Mouse (Mus musculus) heart, postnatal 0 days (tissue): ENCODE data around the gene Krt6b.

ENCODE experiments used
- CTCF ChIP-seq: IDR thresholded peaks from 2 replicates; pipeline ENCODE4 v1.5.1; 2016; ENCODE audit warnings: antibody characterized with exemption, control low read depth, low read depth
- EP300 ChIP-seq: IDR thresholded peaks from 2 replicates; pipeline ENCODE4 v1.6.1; 2016; ENCODE audit warnings: antibody characterized with exemption, low read depth

- TF ChIP-seq CTCF (peak; percentile 32), EP300 (no peak)
Measured at GRCm38 (mm10) chr15:101704066-101704465, 24.0 kb upstream of the Krt6b start.
